Comparison of ENCODE assay signal across 24 mouse cellular contexts in genomic region chr19:56571913-56572312, GRCm38 (mm10). TPM values are rescaled to one million over a fixed set of nuclear protein-coding genes. Genes with fewer than 3 reads are reported as not detected.
DNase-seq lines count a peak whose midpoint lies in the region; ATAC-seq and TF ChIP-seq lines count a peak whose summit lies in the region.
"Had no signal": no experiment of that assay in that cellular context is flagged by ENCODE, and none has a peak within 500 bp of the region (broad histone marks: within the 10 kb centered on the region; RNA-seq: fewer than 3 reads in every experiment).

No protein-coding gene starts in this region.

- H3K36me3 ChIP-seq in liver, adult 2 months (ENCODE audit: control insufficient read depth, insufficient read depth, low read length), result peaks cover 13% of the 10 kb centered on the region
- peaks cover 35% of the 10 kb centered on the region for H3K36me3 ChIP-seq in liver, postnatal 0 days (replicated peaks; ENCODE audit: insufficient read depth, low read length)

- DNase-seq in adrenal gland, postnatal 14 days, result peak; percentile 41
- no peak for DNase-seq in adrenal gland, postnatal 4 days (ENCODE audit: low spot score in 2 of 2)
- DNase-seq in liver, adult 2 months (ENCODE audit: extremely low read depth, low read depth, low spot score), result peak; percentile 65
- DNase-seq in liver, postnatal 0 days, result no peak
- peak; percentile 57 for DNase-seq in adipocyte (ENCODE audit: low spot score)
- DNase-seq in fat pad, adult 2 months (ENCODE audit: extremely low read depth, low read depth, low spot score), result peak; percentile 64
- no peak for DNase-seq in layer of hippocampus, postnatal 10 days (ENCODE audit: low spot score in 2 of 2)
- DNase-seq: adrenal gland, adult 8-10 months; B cell, adult 2 months; cerebellum, adult 18-20 months; cerebellum, adult 9-10 months; cerebellum, postnatal 14 days; gastrocnemius, postnatal 10 days; gastrocnemius, postnatal 36 days; heart, adult 11 months; kidney, adult 11 months had no signal

- no peak overlapping the region for H3K9ac ChIP-seq in liver, adult 2 months (ENCODE audit: low read depth, low read length)
- H3K9ac ChIP-seq in liver, postnatal 0 days (replicated peaks), result no peak overlapping the region
- H3K9ac ChIP-seq: forebrain, embryonic 15.5 days; hindbrain, embryonic 12.5 days; intestine, embryonic 15.5 days had no signal

- TF ChIP-seq CTCF in liver, adult 2 months (IDR thresholded peaks at IDR 0.05; ENCODE audit: low read depth, low read length), result no peak
- no peak for TF ChIP-seq CTCF in liver, postnatal 0 days (IDR thresholded peaks at IDR 0.05; ENCODE audit: low read depth)

- peaks cover 5% of the 10 kb centered on the region; the same call in 1 of the 2 replicates for H3K79me2 ChIP-seq in liver, adult 2 months (ENCODE audit: control insufficient read depth, insufficient read depth, low read length)

- H3K9me3 ChIP-seq in liver, postnatal 0 days (ENCODE audit: low read length), result no peaks in the 10 kb centered on the region
- H3K9me3 ChIP-seq: forebrain, embryonic 15.5 days; G1E; hindbrain, embryonic 12.5 days; intestine, embryonic 15.5 days had no signal

- TF ChIP-seq POLR2A in liver, adult 2 months (IDR thresholded peaks at IDR 0.05; ENCODE audit: extremely low read depth, insufficient read depth, low read length), result no peak

- H3K27me3 ChIP-seq in liver, adult 2 months (ENCODE audit: control insufficient read depth, insufficient read depth, low read length), result no peaks in the 10 kb centered on the region
- no peaks in the 10 kb centered on the region for H3K27me3 ChIP-seq in liver, postnatal 0 days (ENCODE audit: insufficient read depth, low read length)
- H3K27me3 ChIP-seq: CH12.LX; forebrain, embryonic 15.5 days; hindbrain, embryonic 12.5 days; intestine, embryonic 15.5 days; Patski had no signal

- no peak for TF ChIP-seq EP300 in liver, postnatal 0 days (IDR thresholded peaks at IDR 0.05; ENCODE audit: low read depth)

- no peak overlapping the region for H3K27ac ChIP-seq in liver, adult 2 months (replicated peaks; ENCODE audit: insufficient read depth, low read depth, low read length)
- no peak overlapping the region for H3K27ac ChIP-seq in liver, postnatal 0 days (ENCODE audit: low read depth)
- H3K27ac ChIP-seq: forebrain, embryonic 15.5 days; hindbrain, embryonic 12.5 days; intestine, embryonic 15.5 days had no signal

- no peaks in the 10 kb centered on the region for H3K4me1 ChIP-seq in liver, adult 2 months (ENCODE audit: control insufficient read depth, insufficient read depth, low read length)
- H3K4me1 ChIP-seq in liver, postnatal 0 days (ENCODE audit: insufficient read depth), result no peaks in the 10 kb centered on the region

- WGBS in liver, adult 2 months, result 46% methylated on average over 5 of the region's 5 CpGs
- WGBS in liver, postnatal 0 days (ENCODE audit: insufficient replicate concordance), result 88% methylated on average over 5 of the region's 5 CpGs

- H3K4me2 ChIP-seq in liver, postnatal 0 days (ENCODE audit: low read depth, low read length), result no peak overlapping the region
- H3K4me2 ChIP-seq: forebrain, embryonic 15.5 days; heart, embryonic 11.5 days; hindbrain, embryonic 12.5 days; intestine, embryonic 15.5 days had no signal

- no peak for ATAC-seq in liver, postnatal 0 days
- ATAC-seq: forebrain, embryonic 15.5 days; hindbrain, embryonic 16.5 days; intestine, embryonic 15.5 days; Patski had no signal

- no peak overlapping the region for H3K4me3 ChIP-seq in liver, adult 2 months (ENCODE audit: insufficient read depth, low read depth, low read length)
- H3K4me3 ChIP-seq in liver, postnatal 0 days (ENCODE audit: low read depth, low read length), result no peak overlapping the region
- H3K4me3 ChIP-seq: forebrain, embryonic 15.5 days; hindbrain, embryonic 12.5 days; intestine, embryonic 15.5 days had no signal

RNA-seq across cellular contexts. Expression of gene Nhlrc2, which starts 23.9 kb away (rescaled TPM):
- 17.7 and 22.3 TPM in 2 replicates for total RNA-seq in adrenal gland, postnatal 14 days (2021)
- 10 to 100 TPM; 24.0 to 25.5 TPM for total RNA-seq in adrenal gland, postnatal 4 days (2021)
- total RNA-seq in liver, adult 2 months (2014; rRNA removed), result 11.9 and 12.6 TPM in 2 replicates
- polyA plus RNA-seq in liver, adult 2 months (2012; rRNA removed), result 3.8 and 3.9 TPM in 2 replicates
- 6.5 and 6.6 TPM in 2 replicates for polyA plus RNA-seq in liver, postnatal 0 days (2015; fragmentation: Nextera tagmentation; extraction: Ambion mirVana)
- total RNA-seq in layer of hippocampus, postnatal 10 days (2021), result 10 to 100 TPM; 10.8 to 11.7 TPM

RNA-seq across cellular contexts. Expression of gene Dclre1a, which starts 23.9 kb away (rescaled TPM):
- 11.4 and 17.5 TPM in 2 replicates for total RNA-seq in adrenal gland, postnatal 14 days (2021)
- total RNA-seq in adrenal gland, postnatal 4 days (2021), result 10 to 100 TPM; 17.2 to 19.0 TPM
- total RNA-seq in liver, adult 2 months (2014; rRNA removed), result 12.1 and 13.5 TPM in 2 replicates
- 3.1 and 3.3 TPM in 2 replicates for polyA plus RNA-seq in liver, adult 2 months (2012; rRNA removed)
- 12.1 and 14.8 TPM in 2 replicates for polyA plus RNA-seq in liver, postnatal 0 days (2015; fragmentation: Nextera tagmentation; extraction: Ambion mirVana)
- total RNA-seq in layer of hippocampus, postnatal 10 days (2021), result 1 to 10 TPM; 7.7 to 8.0 TPM

Comparison
In these comparisons a context has a peak if more than half of its experiments do, and no peak if none do; other contexts are left out.
1. DNase-seq: peak in adrenal gland, postnatal 14 days (single experiment), liver, adult 2 months (single experiment), adipocyte (single experiment) and fat pad, adult 2 months (single experiment); none in adrenal gland, postnatal 4 days (0 of 2), liver, postnatal 0 days (single experiment) and layer of hippocampus, postnatal 10 days (0 of 2).